24 mouse cellular contexts compared by ENCODE assay signal in the genomic region with DNA sequence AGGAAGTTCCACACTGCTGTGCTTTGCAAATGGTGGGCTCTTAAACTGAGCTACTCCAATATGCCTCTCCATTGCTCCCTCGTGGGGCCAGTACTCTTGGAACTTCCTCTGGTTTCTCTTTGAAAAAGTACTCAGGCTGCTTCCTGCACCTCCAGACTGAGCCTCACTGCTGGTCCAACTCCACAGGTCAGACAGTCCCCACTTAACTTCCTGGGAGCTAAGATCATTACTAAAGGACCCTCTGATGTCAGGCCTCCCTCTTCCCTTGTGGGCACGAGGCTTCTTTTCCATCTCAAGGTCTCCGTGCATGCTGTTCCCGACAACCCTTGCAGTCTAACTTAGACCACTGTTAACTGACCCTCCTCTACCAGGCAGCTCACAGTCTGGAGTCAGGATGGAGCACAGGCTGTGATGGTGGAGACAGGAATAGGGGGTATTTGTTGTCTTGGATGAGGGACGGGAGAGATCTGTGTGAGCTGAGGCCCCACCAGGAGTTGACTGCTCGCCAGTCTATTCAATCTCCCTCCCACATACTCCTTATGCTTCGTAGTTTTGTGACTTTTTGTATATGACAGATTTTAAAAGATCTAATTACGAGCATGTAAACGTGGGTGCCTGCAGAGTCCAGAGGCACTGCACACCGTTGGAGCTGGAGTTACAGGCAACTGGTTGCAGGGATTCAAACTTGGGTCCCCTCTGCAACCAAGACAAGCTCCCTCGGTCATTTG. TPM values are rescaled to one million over a fixed set of nuclear protein-coding genes. Genes with fewer than 3 reads are reported as not detected.
A peak's percentile ranks its signal among the peaks of the same experiment; 100 is the strongest.
DNase-seq lines count a peak whose midpoint lies in the region; ATAC-seq and TF ChIP-seq lines count a peak whose summit lies in the region.
"Had no signal": no experiment of that assay in that cellular context is flagged by ENCODE, and none has a peak within 500 bp of the region (broad histone marks: within the 10 kb centered on the region; RNA-seq: fewer than 3 reads in every experiment).

No protein-coding gene starts in this region.

- TF ChIP-seq POLR2A in bone marrow macrophage, adult 2 months (IDR thresholded peaks at IDR 0.05; ENCODE audit: borderline replicate concordance, low read depth, low read length): no peak

- no peak for TF ChIP-seq CTCF in bone marrow macrophage, adult 2 months (IDR thresholded peaks at IDR 0.05; ENCODE audit: low read depth, low read length)

- no peak overlapping the region for H3K27ac ChIP-seq in heart, embryonic 10.5 days
- 0 out of 2 replicates have a peak overlapping the region, but pooled peaks have one; percentile 2 for H3K27ac ChIP-seq in liver, embryonic 13.5 days
- H3K27ac ChIP-seq in liver, embryonic 12.5 days: no peak overlapping the region
- peak overlapping the region; percentile 51 for H3K27ac ChIP-seq in bone marrow macrophage, adult 2 months (ENCODE audit: insufficient read depth, low read depth, low read length)
- no peak overlapping the region for H3K27ac ChIP-seq in midbrain, embryonic 10.5 days (replicated peaks)
- no peak overlapping the region for H3K27ac ChIP-seq in forebrain, embryonic 15.5 days (replicated peaks)
- H3K27ac ChIP-seq: embryonic facial prominence, embryonic 12.5 days; hindbrain, embryonic 10.5 days; kidney, embryonic 15.5 days; liver, embryonic 14.5 days; midbrain, embryonic 15.5 days; neural tube, embryonic 13.5 days had no signal

- ATAC-seq in liver, embryonic 13.5 days (ENCODE audit: low read depth): no peak
- ATAC-seq in liver, embryonic 12.5 days: no peak
- peak; percentile 24; the same call in 1 of the 2 replicates for ATAC-seq in granulocyte monocyte progenitor cell, adult 5-6 weeks (replicated peaks; ENCODE audit: poor library complexity, severe bottlenecking)
- ATAC-seq in forebrain, embryonic 15.5 days (replicated peaks): no peak
- ATAC-seq: hindbrain, embryonic 16.5 days; intestine, embryonic 16.5 days; midbrain, embryonic 15.5 days had no signal

- peaks cover 37% of the 10 kb centered on the region for H3K36me3 ChIP-seq in heart, embryonic 10.5 days
- no peaks in the 10 kb centered on the region for H3K36me3 ChIP-seq in liver, embryonic 13.5 days
- peaks cover 6% of the 10 kb centered on the region for H3K36me3 ChIP-seq in liver, embryonic 12.5 days
- H3K36me3 ChIP-seq in midbrain, embryonic 10.5 days: peaks cover 75% of the 10 kb centered on the region
- no peaks in the 10 kb centered on the region for H3K36me3 ChIP-seq in forebrain, embryonic 15.5 days
- H3K36me3 ChIP-seq: midbrain, embryonic 15.5 days had no signal

- H3K4me2 ChIP-seq in liver, embryonic 13.5 days: no peak overlapping the region
- no peak overlapping the region for H3K4me2 ChIP-seq in liver, embryonic 12.5 days
- no peak overlapping the region for H3K4me2 ChIP-seq in forebrain, embryonic 15.5 days (replicated peaks)
- H3K4me2 ChIP-seq: embryonic facial prominence, embryonic 12.5 days; kidney, embryonic 15.5 days; midbrain, embryonic 15.5 days; neural tube, embryonic 13.5 days had no signal

- H3K9me3 ChIP-seq in heart, embryonic 10.5 days: no peaks in the 10 kb centered on the region
- no peaks in the 10 kb centered on the region for H3K9me3 ChIP-seq in liver, embryonic 13.5 days (replicated peaks)
- no peaks in the 10 kb centered on the region for H3K9me3 ChIP-seq in liver, embryonic 12.5 days (replicated peaks)
- H3K9me3 ChIP-seq in midbrain, embryonic 10.5 days (replicated peaks): no peaks in the 10 kb centered on the region
- H3K9me3 ChIP-seq in forebrain, embryonic 15.5 days: no peaks in the 10 kb centered on the region
- H3K9me3 ChIP-seq: embryonic facial prominence, embryonic 12.5 days; hindbrain, embryonic 10.5 days; kidney, embryonic 15.5 days; midbrain, embryonic 15.5 days; neural tube, embryonic 13.5 days had no signal

- peaks cover 46% of the 10 kb centered on the region for H3K4me1 ChIP-seq in heart, embryonic 10.5 days
- peaks cover 42% of the 10 kb centered on the region for H3K4me1 ChIP-seq in liver, embryonic 13.5 days (replicated peaks)
- peaks cover 40% of the 10 kb centered on the region for H3K4me1 ChIP-seq in liver, embryonic 12.5 days
- H3K4me1 ChIP-seq in bone marrow macrophage, adult 2 months (ENCODE audit: control insufficient read depth, insufficient read depth, low read length): peaks cover 64% of the 10 kb centered on the region
- peaks cover 15% of the 10 kb centered on the region for H3K4me1 ChIP-seq in midbrain, embryonic 10.5 days
- peaks cover 15% of the 10 kb centered on the region for H3K4me1 ChIP-seq in forebrain, embryonic 15.5 days

- 83% methylated on average over 11 of the region's 11 CpGs for WGBS in heart, embryonic 10.5 days
- WGBS in liver, embryonic 13.5 days (ENCODE audit: insufficient replicate concordance): 63% methylated on average over 11 of the region's 11 CpGs
- 74% methylated on average over 11 of the region's 11 CpGs for WGBS in liver, embryonic 12.5 days (ENCODE audit: insufficient replicate concordance)
- 88% methylated on average over 11 of the region's 11 CpGs for WGBS in midbrain, embryonic 10.5 days
- 88% methylated on average over 11 of the region's 11 CpGs for WGBS in forebrain, embryonic 15.5 days

- no peak overlapping the region for H3K4me3 ChIP-seq in heart, embryonic 10.5 days
- H3K4me3 ChIP-seq in liver, embryonic 13.5 days (replicated peaks): no peak overlapping the region
- no peak overlapping the region for H3K4me3 ChIP-seq in liver, embryonic 12.5 days
- H3K4me3 ChIP-seq in bone marrow macrophage, adult 2 months (ENCODE audit: insufficient read depth, low read length): no peak overlapping the region
- H3K4me3 ChIP-seq in midbrain, embryonic 10.5 days: no peak overlapping the region
- no peak overlapping the region for H3K4me3 ChIP-seq in forebrain, embryonic 15.5 days
- H3K4me3 ChIP-seq: embryonic facial prominence, embryonic 12.5 days; hindbrain, embryonic 10.5 days; kidney, embryonic 15.5 days; midbrain, embryonic 15.5 days; neural tube, embryonic 13.5 days had no signal

- DNase-seq in heart, embryonic 10.5 days (ENCODE audit: low spot score): peak; percentile 62
- DNase-seq in heart, postnatal 4 days: no peak
- DNase-seq in liver, embryonic 13.5 days: no peak
- no peak for DNase-seq in midbrain, embryonic 10.5 days (ENCODE audit: low spot score)
- DNase-seq: cerebellum, adult 2 months; cerebellum, postnatal 25 days; gastrocnemius, postnatal 10 days; kidney, postnatal 36 days; left cerebral cortex, postnatal 4 days had no signal

- H3K9ac ChIP-seq in liver, embryonic 13.5 days: no peak overlapping the region
- no peak overlapping the region for H3K9ac ChIP-seq in liver, embryonic 12.5 days
- no peak overlapping the region for H3K9ac ChIP-seq in forebrain, embryonic 15.5 days (replicated peaks)
- H3K9ac ChIP-seq: embryonic facial prominence, embryonic 12.5 days; kidney, embryonic 15.5 days; liver, embryonic 14.5 days; midbrain, embryonic 15.5 days; neural tube, embryonic 13.5 days had no signal

- no peaks in the 10 kb centered on the region for H3K27me3 ChIP-seq in heart, embryonic 10.5 days (ENCODE audit: insufficient read depth, poor library complexity, severe bottlenecking)
- H3K27me3 ChIP-seq in liver, embryonic 13.5 days: no peaks in the 10 kb centered on the region
- H3K27me3 ChIP-seq in liver, embryonic 12.5 days (replicated peaks): no peaks in the 10 kb centered on the region
- H3K27me3 ChIP-seq in midbrain, embryonic 10.5 days (ENCODE audit: low read depth, poor library complexity, severe bottlenecking): no peaks in the 10 kb centered on the region
- H3K27me3 ChIP-seq in forebrain, embryonic 15.5 days: no peaks in the 10 kb centered on the region
- H3K27me3 ChIP-seq: embryonic facial prominence, embryonic 12.5 days; kidney, embryonic 15.5 days; midbrain, embryonic 15.5 days; neural tube, embryonic 13.5 days had no signal

RNA-seq across cellular contexts. Expression of a gene that starts 22.6 kb away (rescaled TPM):
- polyA plus RNA-seq in heart, embryonic 10.5 days (2016; fragmentation: Nextera tagmentation; extraction: Ambion mirVana): 58.4 and 59.0 TPM in 2 replicates
- 10 to 100 TPM; 57.6 to 62.7 TPM for total RNA-seq in heart, postnatal 4 days (2021)
- polyA plus RNA-seq in liver, embryonic 13.5 days (2015; fragmentation: Nextera tagmentation; extraction: Ambion mirVana): 47.8 and 52.2 TPM in 2 replicates
- 47.9 and 54.8 TPM in 2 replicates for polyA plus RNA-seq in liver, embryonic 12.5 days (2016; fragmentation: Nextera tagmentation; extraction: Ambion mirVana)
- polyA plus RNA-seq in bone marrow macrophage, adult 2 months (2012; ENCODE audit: insufficient read depth, insufficient read length, missing spikeins): 69.2 and 82.6 TPM in 2 replicates
- total RNA-seq in granulocyte monocyte progenitor cell, adult 5-6 weeks (2014; fragmentation: Nextera tagmentation): 39.2 and 44.9 TPM in 2 replicates
- total RNA-seq in granulocyte monocyte progenitor cell, adult 5-6 weeks (2017): 54.1 and 58.9 TPM in 2 replicates
- polyA plus RNA-seq in midbrain, embryonic 10.5 days (2016; fragmentation: Nextera tagmentation; extraction: Ambion mirVana): 57.3 and 61.8 TPM in 2 replicates
- 41.0 and 43.9 TPM in 2 replicates for polyA plus RNA-seq in forebrain, embryonic 15.5 days (2015; fragmentation: Nextera tagmentation; extraction: Ambion mirVana)

RNA-seq across cellular contexts. Expression of a gene that starts 22.7 kb away (rescaled TPM):
- 113 and 137 TPM in 2 replicates for polyA plus RNA-seq in heart, embryonic 10.5 days (2016; fragmentation: Nextera tagmentation; extraction: Ambion mirVana)
- 10 to 100 TPM; 76.4 to 77.9 TPM for total RNA-seq in heart, postnatal 4 days (2021)
- polyA plus RNA-seq in liver, embryonic 13.5 days (2015; fragmentation: Nextera tagmentation; extraction: Ambion mirVana): 29.9 and 37.3 TPM in 2 replicates
- polyA plus RNA-seq in liver, embryonic 12.5 days (2016; fragmentation: Nextera tagmentation; extraction: Ambion mirVana): 41.0 and 41.7 TPM in 2 replicates
- polyA plus RNA-seq in bone marrow macrophage, adult 2 months (2012; ENCODE audit: insufficient read depth, insufficient read length, missing spikeins): 40.9 and 43.2 TPM in 2 replicates
- total RNA-seq in granulocyte monocyte progenitor cell, adult 5-6 weeks (2014; fragmentation: Nextera tagmentation): 30.5 and 40.9 TPM in 2 replicates
- 14.3 and 17.0 TPM in 2 replicates for total RNA-seq in granulocyte monocyte progenitor cell, adult 5-6 weeks (2017)
- polyA plus RNA-seq in midbrain, embryonic 10.5 days (2016; fragmentation: Nextera tagmentation; extraction: Ambion mirVana): 265 and 287 TPM in 2 replicates
- polyA plus RNA-seq in forebrain, embryonic 15.5 days (2015; fragmentation: Nextera tagmentation; extraction: Ambion mirVana): 152 and 168 TPM in 2 replicates

RNA-seq across cellular contexts. Expression of a gene that starts 58.9 kb away (rescaled TPM):
- polyA plus RNA-seq in heart, embryonic 10.5 days (2016; fragmentation: Nextera tagmentation; extraction: Ambion mirVana): 0.34 and 0.98 TPM in 2 replicates
- under 1 TPM; 0.36 to 0.55 TPM for total RNA-seq in heart, postnatal 4 days (2021)
- polyA plus RNA-seq in liver, embryonic 13.5 days (2015; fragmentation: Nextera tagmentation; extraction: Ambion mirVana): 0.07 and 0.10 TPM in 2 replicates
- polyA plus RNA-seq in liver, embryonic 12.5 days (2016; fragmentation: Nextera tagmentation; extraction: Ambion mirVana): 0.72 and 0.75 TPM in 2 replicates
- polyA plus RNA-seq in bone marrow macrophage, adult 2 months (2012; ENCODE audit: insufficient read depth, insufficient read length, missing spikeins): not detected in 2 replicates
- total RNA-seq in granulocyte monocyte progenitor cell, adult 5-6 weeks (2014; fragmentation: Nextera tagmentation): not detected in 2 replicates
- total RNA-seq in granulocyte monocyte progenitor cell, adult 5-6 weeks (2017): not detected in 2 replicates
- polyA plus RNA-seq in midbrain, embryonic 10.5 days (2016; fragmentation: Nextera tagmentation; extraction: Ambion mirVana): 3.0 and 5.8 TPM in 2 replicates
- polyA plus RNA-seq in forebrain, embryonic 15.5 days (2015; fragmentation: Nextera tagmentation; extraction: Ambion mirVana): 1.8 and 1.9 TPM in 2 replicates
- total RNA-seq: heart, adult 8-10 months; megakaryocyte-erythroid progenitor cell, adult 5-6 weeks had no signal
- polyA plus RNA-seq: spleen, adult 2 months had no signal

Comparison
In these comparisons a context has a peak if more than half of its experiments do, and no peak if none do; other contexts are left out.
1. H3K27ac ChIP-seq: peak in liver, embryonic 13.5 days (single experiment) and bone marrow macrophage, adult 2 months (single experiment); none in heart, embryonic 10.5 days (single experiment), liver, embryonic 12.5 days (single experiment), midbrain, embryonic 10.5 days (single experiment) and forebrain, embryonic 15.5 days (single experiment).